ENCODE assay signal across 20 mouse cellular contexts in genomic region chr1:193169228-193169627, GRCm38 (mm10). TPM values are rescaled to one million over a fixed set of nuclear protein-coding genes. Genes with fewer than 3 reads are reported as not detected.
A peak's percentile ranks its signal among the peaks of the same experiment; 100 is the strongest.
DNase-seq lines count a peak whose midpoint lies in the region; ATAC-seq and TF ChIP-seq lines count a peak whose summit lies in the region.
"Had no signal": no experiment of that assay in that cellular context is flagged by ENCODE, and none has a peak within 500 bp of the region (broad histone marks: within the 10 kb centered on the region; RNA-seq: fewer than 3 reads in every experiment).

No protein-coding gene starts in this region.

- no peak overlapping the region for H3K9ac ChIP-seq in hindbrain, embryonic 14.5 days
- H3K9ac ChIP-seq: forebrain, embryonic 12.5 days; forebrain, postnatal 0 days; heart, embryonic 12.5 days; hindbrain, embryonic 15.5 days had no signal

- no peaks in the 10 kb centered on the region for H3K79me2 ChIP-seq in myocyte (ENCODE audit: control insufficient read depth, insufficient read depth)

- no peak overlapping the region for H3K27ac ChIP-seq in hindbrain, embryonic 14.5 days
- H3K27ac ChIP-seq: forebrain, embryonic 12.5 days; heart, adult 2 months; hindbrain, embryonic 10.5 days; hindbrain, embryonic 15.5 days had no signal

- H3K9me3 ChIP-seq in hindbrain, embryonic 14.5 days (ENCODE audit: control insufficient read depth, low read length), result no peaks in the 10 kb centered on the region
- H3K9me3 ChIP-seq: forebrain, embryonic 12.5 days; heart, embryonic 12.5 days; hindbrain, embryonic 10.5 days; hindbrain, embryonic 15.5 days had no signal

- ATAC-seq in hindbrain, embryonic 14.5 days (ENCODE audit: low FRiP score), result no peak
- ATAC-seq: forebrain, postnatal 0 days had no signal

- no peak overlapping the region for H3K4me2 ChIP-seq in myocyte (ENCODE audit: low read depth)
- H3K4me2 ChIP-seq in hindbrain, embryonic 14.5 days (replicated peaks), result no peak overlapping the region
- H3K4me2 ChIP-seq: forebrain, embryonic 12.5 days; heart, embryonic 12.5 days; hindbrain, embryonic 15.5 days had no signal

- 86% methylated on average over 7 of the region's 7 CpGs for WGBS in hindbrain, embryonic 14.5 days

- intact Hi-C loops in left cerebral cortex, postnatal 25 days (cut with DNase I), result no loop called here

- no peak overlapping the region for H3K4me3 ChIP-seq in myocyte
- no peak overlapping the region for H3K4me3 ChIP-seq in hindbrain, embryonic 14.5 days (replicated peaks; ENCODE audit: low read length)
- H3K4me3 ChIP-seq: forebrain, embryonic 12.5 days; heart, adult 2 months; heart, embryonic 12.5 days; hindbrain, embryonic 10.5 days; hindbrain, embryonic 15.5 days had no signal

- peaks cover 17% of the 10 kb centered on the region for H3K4me1 ChIP-seq in hindbrain, embryonic 14.5 days (replicated peaks; ENCODE audit: control insufficient read depth, insufficient read depth, low read length)

- no peak for TF ChIP-seq POLR2A in myocyte (IDR thresholded peaks at IDR 0.05; ENCODE audit: insufficient read length, low read depth)

- no peaks in the 10 kb centered on the region for H3K36me3 ChIP-seq in myocyte (ENCODE audit: control insufficient read depth, insufficient read depth)
- H3K36me3 ChIP-seq in hindbrain, embryonic 14.5 days (replicated peaks; ENCODE audit: control insufficient read depth, insufficient read depth), result no peaks in the 10 kb centered on the region
- H3K36me3 ChIP-seq: forebrain, embryonic 12.5 days; heart, embryonic 12.5 days; hindbrain, embryonic 10.5 days; hindbrain, embryonic 15.5 days had no signal

- no peak overlapping the region for H3ac ChIP-seq in myocyte (ENCODE audit: control insufficient read depth, insufficient read length)

- peak; percentile 65 for DNase-seq in MN1 (ENCODE audit: low spot score)
- DNase-seq in thymus, adult 18-20 months, result peak; percentile 52 to 67
- DNase-seq in thymus, postnatal 14 days, result peak; percentile 74
- DNase-seq in left cerebral cortex, postnatal 25 days (ENCODE audit: low spot score in 2 of 2), result no peak
- DNase-seq in urinary bladder, postnatal 36 days (ENCODE audit: low spot score in 2 of 2), result no peak
- no peak for DNase-seq in right cerebral cortex, postnatal 25 days
- no peak for DNase-seq in hindbrain, embryonic 14.5 days (ENCODE audit: low spot score)
- DNase-seq: adrenal gland, adult 2 months; adrenal gland, postnatal 25 days; cerebellum, adult 18-20 months; cerebellum, adult 9-11 months; gastrocnemius, postnatal 14 days had no signal

- H3K27me3 ChIP-seq in myocyte (ENCODE audit: control insufficient read depth, insufficient read depth, insufficient read length), result peaks cover 10% of the 10 kb centered on the region
- H3K27me3 ChIP-seq in hindbrain, embryonic 14.5 days (ENCODE audit: control insufficient read depth, insufficient read depth, low read length), result no peaks in the 10 kb centered on the region
- H3K27me3 ChIP-seq: CH12.LX; forebrain, embryonic 12.5 days; heart, embryonic 12.5 days; hindbrain, embryonic 15.5 days had no signal

TF ChIP-seq in myocyte, 11 proteins besides CTCF, POLR2A, EP300 and RAD21:
- TF ChIP-seq TCF3 (IDR thresholded peaks at IDR 0.05; ENCODE audit: insufficient read length, low read depth) (peak; percentile 18), POLR2AphosphoS2 (IDR thresholded peaks at IDR 0.05; ENCODE audit: insufficient read length, low read depth) (peak; percentile 19), MYOG (IDR thresholded peaks at IDR 0.05; ENCODE audit: control insufficient read depth in 1 of 3, insufficient read depth in 1 of 3, insufficient read length in 2 of 3, low read depth in 2 of 3) (peak in 2 of 3 experiments; percentile 61 to 71), TCF12 (IDR thresholded peaks at IDR 0.05; ENCODE audit: insufficient read depth, poor library complexity, severe bottlenecking) (no peak), MYOD1 (IDR thresholded peaks at IDR 0.05; ENCODE audit: control insufficient read depth in 1 of 3, insufficient read length in 2 of 3, low read depth in 2 of 3) (peak in 2 of 3 experiments; percentile 73)

RNA-seq across cellular contexts. Expression of gene A130010J15Rik, which starts 1.4 kb away (rescaled TPM):
- 5.1 TPM for polyA plus RNA-seq in myocyte (2012; fragmentation: generic; extraction: Trizol)
- total RNA-seq in left cerebral cortex, postnatal 25 days (2021), result 1 to 10 TPM; 2.4 to 3.4 TPM
- polyA plus RNA-seq in hindbrain, embryonic 14.5 days (2014; fragmentation: Nextera tagmentation; extraction: Ambion mirVana), result 11.1 and 11.4 TPM in 2 replicates

RNA-seq across cellular contexts. Expression of gene Irf6, which starts 16.3 kb away (rescaled TPM):
- polyA plus RNA-seq in myocyte (2012; fragmentation: generic; extraction: Trizol), result 0.73 TPM
- 1 to 10 TPM in 1 of 2 experiments, under 1 TPM in 1; 0.98 to 2.3 TPM for total RNA-seq in left cerebral cortex, postnatal 25 days (2021)
- 0.63 and 1.0 TPM in 2 replicates for polyA plus RNA-seq in hindbrain, embryonic 14.5 days (2014; fragmentation: Nextera tagmentation; extraction: Ambion mirVana)

RNA-seq across cellular contexts. Expression of gene Traf3ip3, which starts 32.3 kb away (rescaled TPM):
- 11.5 TPM for polyA plus RNA-seq in myocyte (2012; fragmentation: generic; extraction: Trizol)
- total RNA-seq in left cerebral cortex, postnatal 25 days (2021), result 1 to 10 TPM; 1.0 to 3.1 TPM
- polyA plus RNA-seq in hindbrain, embryonic 14.5 days (2014; fragmentation: Nextera tagmentation; extraction: Ambion mirVana), result 2.1 TPM in 2 replicates

RNA-seq across cellular contexts. Expression of gene Lamb3, which starts 38.3 kb away (rescaled TPM):
- polyA plus RNA-seq in myocyte (2012; fragmentation: generic; extraction: Trizol), result 15.5 TPM
- total RNA-seq in left cerebral cortex, postnatal 25 days (2021), result 1 to 10 TPM in 1 of 2 experiments, under 1 TPM in 1; 0.89 to 1.9 TPM
- 0.18 and 0.31 TPM in 2 replicates for polyA plus RNA-seq in hindbrain, embryonic 14.5 days (2014; fragmentation: Nextera tagmentation; extraction: Ambion mirVana)

RNA-seq across cellular contexts. Expression of gene Diexf, which starts 39.2 kb away (rescaled TPM):
- 13.3 TPM for polyA plus RNA-seq in myocyte (2012; fragmentation: generic; extraction: Trizol)
- 10 to 100 TPM; 21.9 to 23.2 TPM for total RNA-seq in left cerebral cortex, postnatal 25 days (2021)
- 8.0 and 8.4 TPM in 2 replicates for polyA plus RNA-seq in hindbrain, embryonic 14.5 days (2014; fragmentation: Nextera tagmentation; extraction: Ambion mirVana)

Comparison
In these comparisons a context has a peak if more than half of its experiments do, and no peak if none do; other contexts are left out.
1. DNase-seq: peak in MN1 (single experiment), thymus, adult 18-20 months (2 of 2) and thymus, postnatal 14 days (single experiment); none in left cerebral cortex, postnatal 25 days (0 of 2), urinary bladder, postnatal 36 days (0 of 2), right cerebral cortex, postnatal 25 days (single experiment) and hindbrain, embryonic 14.5 days (single experiment).